Mouse (Mus musculus): Measurements from ENCODE around the gene Igfn1. TPM values are rescaled to one million over a fixed set of nuclear protein-coding genes. Genes with fewer than 3 reads are reported as not detected.

Igfn1 gene
- polyA plus RNA-seq, 1 experiment: not detected

GRCm38 (mm10) chr1:135972576-135972975, 33.6 kb downstream of the Igfn1 start:
- H3K4me1 ChIP-seq (ENCODE audit: control insufficient read depth, insufficient read depth, low read length): no peaks in the 10 kb centered on the region
- H3K27ac ChIP-seq (ENCODE audit: insufficient read depth, low read length): no peak overlapping the region
- H3K9ac ChIP-seq (ENCODE audit: low read depth, poor library complexity, severe bottlenecking): no peak overlapping the region
- no peak overlapping the region for H3K4me3 ChIP-seq (ENCODE audit: low read depth, low read length)
- no peaks in the 10 kb centered on the region for H3K36me3 ChIP-seq (ENCODE audit: control insufficient read depth, insufficient read depth, low read length, poor library complexity, severe bottlenecking)
- H3K9me3 ChIP-seq (replicated peaks; ENCODE audit: control insufficient read depth, insufficient read depth, low read length, poor library complexity, severe bottlenecking): no peaks in the 10 kb centered on the region
- H3K27me3 ChIP-seq (ENCODE audit: control insufficient read depth, insufficient read depth, low read length, poor library complexity, severe bottlenecking): no peaks in the 10 kb centered on the region
- TF ChIP-seq EP300 (IDR thresholded peaks at IDR 0.05; ENCODE audit: insufficient read depth, low read depth, low read length) (no peak), POLR2A (IDR thresholded peaks at IDR 0.05; ENCODE audit: insufficient read depth, low read length) (no peak), CTCF (IDR thresholded peaks at IDR 0.05; ENCODE audit: low read depth, low read length) (no peak)

DNA sequence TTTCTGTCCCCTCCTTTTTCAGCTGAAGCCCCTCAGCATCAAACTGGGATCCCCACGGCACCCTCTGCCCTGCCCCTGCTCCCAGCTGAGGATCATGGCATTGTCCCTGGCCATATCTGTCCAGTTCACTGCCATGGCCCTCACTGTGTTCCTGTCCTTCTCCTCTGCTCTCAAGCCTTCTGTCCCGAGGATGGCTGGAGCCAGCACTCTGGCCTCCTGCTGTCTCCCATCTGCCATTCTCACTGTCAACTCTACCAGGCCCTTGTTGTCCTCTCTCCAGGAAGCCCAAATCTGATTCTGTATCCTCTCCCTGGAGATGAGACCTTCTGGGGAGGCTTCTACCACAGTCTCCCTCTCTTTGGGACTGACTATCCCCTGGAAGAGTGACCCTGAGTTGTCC, 35.7 kb downstream of the Igfn1 start:
- Histone ChIP-seq H3K36me3 (ENCODE audit: control insufficient read depth, insufficient read depth, low read length, poor library complexity, severe bottlenecking) (no peaks in the 10 kb centered on the region), H3K4me1 (ENCODE audit: control insufficient read depth, insufficient read depth, low read length) (no peaks in the 10 kb centered on the region), H3K27me3 (ENCODE audit: control insufficient read depth, insufficient read depth, low read length, poor library complexity, severe bottlenecking) (no peaks in the 10 kb centered on the region), H3K4me3 (ENCODE audit: low read depth, low read length) (no peak overlapping the region), H3K9ac (ENCODE audit: low read depth, poor library complexity, severe bottlenecking) (no peak overlapping the region), H3K9me3 (replicated peaks; ENCODE audit: control insufficient read depth, insufficient read depth, low read length, poor library complexity, severe bottlenecking) (no peaks in the 10 kb centered on the region), H3K27ac (ENCODE audit: insufficient read depth, low read length) (no peak overlapping the region)
- TF ChIP-seq CTCF (IDR thresholded peaks at IDR 0.05; ENCODE audit: low read depth, low read length) (no peak), EP300 (IDR thresholded peaks at IDR 0.05; ENCODE audit: insufficient read depth, low read depth, low read length) (no peak), POLR2A (IDR thresholded peaks at IDR 0.05; ENCODE audit: insufficient read depth, low read length) (no peak)

DNA sequence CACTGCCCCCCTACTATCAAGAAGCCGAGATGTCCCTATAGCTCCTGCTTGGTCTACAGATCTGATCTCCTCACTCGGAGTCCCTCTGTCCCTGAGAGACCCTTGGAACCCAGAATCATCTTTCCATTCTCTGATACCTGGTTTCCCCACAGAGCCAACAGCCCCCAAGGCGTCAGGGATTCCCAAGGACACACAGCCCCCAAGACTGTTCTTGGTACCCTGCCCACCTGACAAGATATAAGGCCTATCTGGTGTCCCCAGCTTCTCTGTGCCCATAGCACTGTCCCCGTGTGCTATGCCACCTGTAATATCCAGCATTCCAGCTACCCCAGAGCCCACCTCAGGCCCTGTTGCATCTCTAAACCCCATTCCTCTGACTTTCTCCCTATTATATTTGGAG, 38.4 kb downstream of the Igfn1 start:
- TF ChIP-seq EP300 (IDR thresholded peaks at IDR 0.05; ENCODE audit: insufficient read depth, low read depth, low read length): no peak
- no peak for TF ChIP-seq CTCF (IDR thresholded peaks at IDR 0.05; ENCODE audit: low read depth, low read length)
- no peak for TF ChIP-seq POLR2A (IDR thresholded peaks at IDR 0.05; ENCODE audit: insufficient read depth, low read length)
- Histone ChIP-seq H3K4me1 (ENCODE audit: control insufficient read depth, insufficient read depth, low read length) (no peaks in the 10 kb centered on the region), H3K9ac (ENCODE audit: low read depth, poor library complexity, severe bottlenecking) (no peak overlapping the region), H3K36me3 (ENCODE audit: control insufficient read depth, insufficient read depth, low read length, poor library complexity, severe bottlenecking) (no peaks in the 10 kb centered on the region), H3K4me3 (ENCODE audit: low read depth, low read length) (no peak overlapping the region), H3K27ac (ENCODE audit: insufficient read depth, low read length) (no peak overlapping the region), H3K9me3 (replicated peaks; ENCODE audit: control insufficient read depth, insufficient read depth, low read length, poor library complexity, severe bottlenecking) (no peaks in the 10 kb centered on the region), H3K27me3 (ENCODE audit: control insufficient read depth, insufficient read depth, low read length, poor library complexity, severe bottlenecking) (no peaks in the 10 kb centered on the region)

GRCm38 (mm10) chr1:135964561-135964960, 41.6 kb downstream of the Igfn1 start:
- Histone ChIP-seq H3K27me3 (ENCODE audit: control insufficient read depth, insufficient read depth, low read length, poor library complexity, severe bottlenecking) (no peaks in the 10 kb centered on the region), H3K9ac (ENCODE audit: low read depth, poor library complexity, severe bottlenecking) (no peak overlapping the region), H3K27ac (ENCODE audit: insufficient read depth, low read length) (no peak overlapping the region), H3K4me3 (ENCODE audit: low read depth, low read length) (no peak overlapping the region), H3K9me3 (replicated peaks; ENCODE audit: control insufficient read depth, insufficient read depth, low read length, poor library complexity, severe bottlenecking) (no peaks in the 10 kb centered on the region), H3K36me3 (ENCODE audit: control insufficient read depth, insufficient read depth, low read length, poor library complexity, severe bottlenecking) (no peaks in the 10 kb centered on the region), H3K4me1 (ENCODE audit: control insufficient read depth, insufficient read depth, low read length) (no peaks in the 10 kb centered on the region)
- TF ChIP-seq CTCF (IDR thresholded peaks at IDR 0.05; ENCODE audit: low read depth, low read length): no peak
- TF ChIP-seq POLR2A (IDR thresholded peaks at IDR 0.05; ENCODE audit: insufficient read depth, low read length): no peak
- TF ChIP-seq EP300 (IDR thresholded peaks at IDR 0.05; ENCODE audit: insufficient read depth, low read depth, low read length): no peak

- no peaks in the 10 kb centered on the region for H3K9me3 ChIP-seq (replicated peaks; ENCODE audit: control insufficient read depth, insufficient read depth, low read length, poor library complexity, severe bottlenecking)
- H3K27me3 ChIP-seq (ENCODE audit: control insufficient read depth, insufficient read depth, low read length, poor library complexity, severe bottlenecking): no peaks in the 10 kb centered on the region
- no peaks in the 10 kb centered on the region for H3K36me3 ChIP-seq (ENCODE audit: control insufficient read depth, insufficient read depth, low read length, poor library complexity, severe bottlenecking)
- H3K9ac ChIP-seq (ENCODE audit: low read depth, poor library complexity, severe bottlenecking): no peak overlapping the region
- H3K4me3 ChIP-seq (ENCODE audit: low read depth, low read length): no peak overlapping the region
- H3K4me1 ChIP-seq (ENCODE audit: control insufficient read depth, insufficient read depth, low read length): no peaks in the 10 kb centered on the region
- TF ChIP-seq CTCF (IDR thresholded peaks at IDR 0.05; ENCODE audit: low read depth, low read length) (no peak), POLR2A (IDR thresholded peaks at IDR 0.05; ENCODE audit: insufficient read depth, low read length) (no peak), EP300 (IDR thresholded peaks at IDR 0.05; ENCODE audit: insufficient read depth, low read depth, low read length) (no peak)
- H3K27ac ChIP-seq (ENCODE audit: insufficient read depth, low read length): no peak overlapping the region
Observed at GRCm38 (mm10) chr1:135963177-135963576, 43.0 kb downstream of the Igfn1 start.

- Histone ChIP-seq H3K4me3 (ENCODE audit: low read depth, low read length) (no peak overlapping the region), H3K9ac (ENCODE audit: low read depth, poor library complexity, severe bottlenecking) (no peak overlapping the region), H3K36me3 (ENCODE audit: control insufficient read depth, insufficient read depth, low read length, poor library complexity, severe bottlenecking) (no peaks in the 10 kb centered on the region), H3K27ac (ENCODE audit: insufficient read depth, low read length) (no peak overlapping the region), H3K27me3 (ENCODE audit: control insufficient read depth, insufficient read depth, low read length, poor library complexity, severe bottlenecking) (no peaks in the 10 kb centered on the region), H3K9me3 (replicated peaks; ENCODE audit: control insufficient read depth, insufficient read depth, low read length, poor library complexity, severe bottlenecking) (no peaks in the 10 kb centered on the region), H3K4me1 (ENCODE audit: control insufficient read depth, insufficient read depth, low read length) (no peaks in the 10 kb centered on the region)
- no peak for TF ChIP-seq POLR2A (IDR thresholded peaks at IDR 0.05; ENCODE audit: insufficient read depth, low read length)
- TF ChIP-seq EP300 (IDR thresholded peaks at IDR 0.05; ENCODE audit: insufficient read depth, low read depth, low read length): no peak
- TF ChIP-seq CTCF (IDR thresholded peaks at IDR 0.05; ENCODE audit: low read depth, low read length): peak; percentile 32
Observed at GRCm38 (mm10) chr1:135958483-135958882, 47.7 kb downstream of the Igfn1 start.

Measured in ES-Bruce4 (cell line).